Mouse (Mus musculus) inflammation-experienced regulatory T-cells, adult 6 months (primary cell): ENCODE results near the gene Gm5475. TPM values are rescaled to one million over a fixed set of nuclear protein-coding genes. Genes with fewer than 3 reads are reported as not detected.
A peak's percentile ranks its signal among the peaks of the same experiment; 100 is the strongest.

Experiments used
- ATAC-seq: one replicate; pipeline ENCODE4 v1.8.0; 2017
- polyA plus RNA-seq, 3 experiments: library from polyadenylated mRNA; unstranded; fragments of 100-300 nt; shearing (Covaris generic); gene quantifications; one replicate each; pipeline ENCODE4 v1.2.1; 2017

Gene Gm5475
- polyA plus RNA-seq, 3 experiments from 2014 or later = 0.26 to 0.49 TPM; not detected in 1

DNA sequence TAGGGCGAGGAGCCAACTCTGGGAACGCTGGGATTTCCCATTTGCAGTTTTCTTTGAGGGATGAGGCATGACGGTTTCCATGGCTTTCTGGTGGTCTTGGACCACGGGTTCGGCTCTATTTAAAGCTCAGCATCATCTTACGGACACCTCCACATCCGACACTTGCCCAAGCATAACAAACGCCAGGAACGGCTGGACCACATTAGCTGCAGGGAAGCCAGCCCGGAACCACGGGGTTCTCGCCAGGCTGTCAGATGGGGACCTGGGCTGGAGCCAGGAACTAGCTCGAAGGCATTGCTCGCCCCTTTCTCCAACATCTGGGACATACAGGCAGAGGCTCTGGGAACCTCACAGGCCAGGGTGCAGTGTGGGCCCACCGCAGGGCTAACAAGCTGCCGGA, 29.3 kb downstream of the Gm5475 start:
- no peak for ATAC-seq

DNA sequence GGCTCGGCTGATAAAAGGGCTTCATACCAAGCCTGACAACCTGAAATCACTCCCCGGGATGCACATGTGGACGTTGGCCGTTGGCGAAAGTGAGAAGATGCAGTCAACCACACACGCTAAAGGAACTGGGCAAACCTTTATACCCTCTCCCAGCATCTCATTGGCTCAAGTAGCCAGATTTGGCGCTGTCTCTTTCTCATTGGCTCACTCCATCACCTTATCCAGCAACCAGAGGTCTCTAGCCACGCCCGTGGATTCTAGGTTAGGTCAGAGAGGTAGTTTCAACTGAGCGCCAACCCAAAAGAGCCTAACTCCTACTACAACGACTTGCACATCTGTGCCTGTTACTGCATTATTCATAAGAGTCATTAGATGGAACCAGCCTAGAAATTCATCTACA, 30.5 kb downstream of the Gm5475 start:
- ATAC-seq = no peak

DNA sequence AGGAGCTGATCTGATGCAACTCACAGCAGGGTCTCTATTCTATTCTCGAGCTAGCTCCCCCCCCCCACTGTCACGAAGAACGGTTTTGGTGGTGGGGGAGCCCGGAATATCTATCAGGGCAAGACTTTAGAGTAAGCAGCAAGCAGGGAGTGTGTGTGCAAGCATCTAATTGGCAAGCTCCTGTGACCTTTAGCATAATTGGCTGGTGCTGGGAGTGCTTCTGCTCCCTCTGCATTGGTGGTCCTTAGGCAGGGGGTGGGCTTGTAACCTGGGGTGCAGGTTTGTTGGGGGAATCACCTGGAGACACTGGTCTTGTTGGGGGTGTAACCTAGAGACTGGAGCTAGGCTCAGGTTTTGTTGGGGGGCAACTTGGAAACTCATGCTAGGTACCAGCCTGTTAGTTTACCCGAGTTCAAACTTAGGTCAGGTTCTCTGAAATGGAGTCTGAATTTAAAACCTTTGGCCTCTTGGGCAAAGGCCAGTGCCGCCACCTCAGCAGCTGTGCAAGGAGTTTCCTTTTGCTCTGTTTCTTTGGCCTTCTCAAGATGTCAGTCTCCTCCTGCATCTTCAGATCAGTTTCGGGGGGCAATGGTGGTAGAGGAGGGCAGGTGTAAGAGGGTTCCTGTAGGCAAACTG, 34.5 kb downstream of the Gm5475 start:
- no peak for ATAC-seq

DNA sequence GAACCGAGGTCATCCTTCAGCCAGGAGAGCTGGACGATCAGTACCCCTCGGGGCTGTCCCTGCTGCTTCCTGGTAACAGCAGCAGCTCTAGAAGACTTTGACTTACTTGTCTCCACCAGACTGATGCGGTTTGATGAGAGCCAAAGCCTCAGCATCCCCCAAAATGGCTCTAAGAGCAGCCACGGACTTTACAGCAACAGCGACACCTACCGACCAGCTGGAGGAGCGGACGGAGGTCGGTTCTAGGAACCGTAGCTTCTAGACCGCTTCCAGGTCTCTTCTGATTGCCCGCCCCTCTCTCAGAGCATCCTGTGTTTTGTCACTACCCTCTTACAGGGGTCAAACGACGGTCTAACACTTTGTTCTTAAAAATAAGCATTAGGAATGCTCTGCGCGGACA, 35.4 kb downstream of the Gm5475 start:
- ATAC-seq = peak; percentile 87

DNA sequence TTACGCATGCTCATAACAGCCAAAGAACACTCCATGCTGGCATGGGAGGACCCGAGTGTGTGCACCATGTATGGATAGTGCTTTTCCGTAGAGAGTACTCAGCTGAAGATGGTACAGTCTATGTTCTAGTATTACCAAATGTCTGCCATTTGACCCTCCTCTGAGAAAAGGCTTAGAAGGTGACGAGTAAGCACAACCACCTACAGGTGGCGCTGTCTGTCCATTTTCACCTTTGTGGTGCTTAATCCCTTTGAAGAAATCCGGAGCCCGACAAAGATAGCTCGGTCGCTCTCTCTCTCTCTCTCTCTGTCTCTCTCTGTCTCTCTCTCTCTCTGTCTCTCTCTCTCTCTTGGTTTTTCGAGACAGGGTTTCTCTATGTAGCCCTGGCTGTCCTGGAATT, 36.1 kb downstream of the Gm5475 start:
- ATAC-seq = no peak

DNA sequence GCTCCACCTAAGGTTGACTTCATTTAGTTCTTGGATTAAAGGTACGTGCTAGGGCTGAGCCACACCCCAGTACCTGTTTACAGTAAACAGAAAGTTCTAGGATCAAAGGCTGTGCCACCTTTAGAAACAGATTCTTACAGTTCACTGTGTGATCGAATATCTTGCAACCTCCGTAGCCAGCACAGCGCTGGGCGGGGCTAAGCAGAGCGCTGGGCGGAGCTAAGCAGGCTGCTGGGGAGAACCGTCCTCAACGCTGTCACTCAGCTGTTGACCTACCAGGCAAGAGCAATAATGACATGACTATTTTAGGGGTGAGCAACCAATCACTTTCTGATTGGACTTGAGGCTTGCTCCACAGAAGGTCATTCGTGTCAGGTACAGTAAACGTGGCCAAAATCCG, 39.0 kb downstream of the Gm5475 start:
- peak; percentile 72 for ATAC-seq

DNA sequence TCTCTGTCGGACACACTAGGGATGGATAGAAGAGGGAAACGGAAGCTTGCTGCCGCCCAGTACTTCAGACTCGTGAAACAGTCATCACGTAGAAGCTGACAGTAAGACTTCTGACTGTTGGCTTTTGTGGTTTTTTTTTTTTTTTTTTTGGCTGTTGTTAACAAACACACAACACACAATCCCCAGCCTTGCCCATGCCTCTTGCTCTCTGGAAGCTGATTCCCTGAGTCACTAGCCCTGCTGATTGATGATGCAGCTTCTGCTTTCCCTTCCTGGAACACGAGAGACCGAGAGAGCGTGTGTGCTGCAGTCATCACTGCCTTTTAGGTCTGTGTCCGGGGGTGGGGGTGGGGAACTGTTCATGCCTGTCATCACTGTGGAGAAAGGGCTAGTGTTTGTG, 39.7 kb downstream of the Gm5475 start:
- no peak for ATAC-seq

DNA sequence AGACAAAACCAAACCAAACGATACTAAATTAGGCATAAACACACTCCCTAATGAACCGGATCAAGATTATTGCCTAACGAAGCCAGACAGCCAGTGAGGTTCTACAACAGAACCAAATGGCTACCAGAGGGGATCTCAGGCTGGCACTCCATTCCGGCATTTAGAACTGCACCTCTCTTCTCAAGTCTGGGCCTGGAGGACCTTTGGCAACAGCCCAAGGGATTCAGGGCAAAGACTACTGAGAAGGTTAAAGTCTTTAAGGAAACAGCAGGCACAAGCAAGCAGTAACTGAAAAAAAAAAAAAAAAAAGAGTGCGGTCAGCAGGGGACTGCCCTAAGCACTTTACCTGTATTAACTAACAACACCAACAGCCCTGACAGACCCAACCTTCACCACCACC, 40.1 kb downstream of the Gm5475 start:
- no peak for ATAC-seq

DNA sequence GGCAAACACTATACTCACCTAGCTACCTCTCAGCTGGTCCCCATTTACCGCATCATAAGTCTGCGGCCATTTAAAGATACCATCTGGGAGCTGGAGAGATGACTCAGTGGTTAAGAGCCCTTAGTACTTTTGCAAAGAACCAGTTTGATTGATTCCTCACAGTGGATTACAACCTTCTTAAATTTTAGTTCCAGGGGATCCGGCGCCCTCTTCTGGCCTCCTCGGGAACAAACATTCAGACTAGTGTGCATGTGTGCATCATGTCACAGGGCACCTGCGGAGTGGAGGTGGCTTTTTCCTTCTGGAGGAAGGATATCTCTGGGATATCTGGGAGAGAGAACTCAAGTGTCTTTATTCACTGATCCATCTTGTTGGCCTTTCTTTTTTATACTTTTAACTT, 41.8 kb downstream of the Gm5475 start:
- peak; percentile 38 for ATAC-seq

DNA sequence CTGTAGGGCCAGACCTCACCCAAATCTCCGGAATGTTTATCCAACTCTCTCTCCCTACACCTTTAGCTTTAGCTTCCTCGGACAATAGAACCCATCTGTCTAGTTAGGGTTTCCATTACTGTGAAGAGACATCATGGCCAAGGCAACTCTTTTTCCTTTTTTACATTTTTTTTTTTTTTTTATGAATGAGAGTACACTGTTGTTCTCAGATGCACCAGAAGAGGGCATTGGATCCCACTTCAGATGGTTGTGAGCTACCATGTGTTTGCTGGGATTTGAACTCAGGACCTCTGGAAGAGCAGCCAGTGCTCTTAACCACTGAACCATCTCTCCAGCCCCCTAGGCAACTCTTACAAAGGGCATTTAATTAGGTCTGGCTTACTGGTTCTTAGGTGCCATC, 43.5 kb downstream of the Gm5475 start:
- no peak for ATAC-seq

DNA sequence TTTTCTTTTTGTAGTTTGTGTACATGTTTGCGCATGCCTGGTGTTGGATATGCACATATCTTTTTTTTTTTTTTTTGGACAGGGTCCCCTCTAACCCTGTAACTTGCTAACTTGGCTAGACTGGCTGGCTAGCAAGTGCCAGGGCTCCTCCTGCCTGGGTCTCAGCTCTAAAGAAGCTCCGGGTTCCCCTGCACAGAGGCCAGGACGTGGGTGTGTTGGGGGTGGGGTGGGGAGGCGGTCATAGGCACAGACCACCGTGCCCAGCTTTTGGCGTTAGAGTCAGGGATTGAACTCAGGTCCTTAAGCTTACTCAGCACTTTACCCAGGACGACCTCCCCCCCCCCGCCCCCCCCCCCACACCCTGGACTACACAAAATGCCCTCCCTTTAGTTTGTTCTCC, 45.8 kb downstream of the Gm5475 start:
- ATAC-seq = no peak

DNA sequence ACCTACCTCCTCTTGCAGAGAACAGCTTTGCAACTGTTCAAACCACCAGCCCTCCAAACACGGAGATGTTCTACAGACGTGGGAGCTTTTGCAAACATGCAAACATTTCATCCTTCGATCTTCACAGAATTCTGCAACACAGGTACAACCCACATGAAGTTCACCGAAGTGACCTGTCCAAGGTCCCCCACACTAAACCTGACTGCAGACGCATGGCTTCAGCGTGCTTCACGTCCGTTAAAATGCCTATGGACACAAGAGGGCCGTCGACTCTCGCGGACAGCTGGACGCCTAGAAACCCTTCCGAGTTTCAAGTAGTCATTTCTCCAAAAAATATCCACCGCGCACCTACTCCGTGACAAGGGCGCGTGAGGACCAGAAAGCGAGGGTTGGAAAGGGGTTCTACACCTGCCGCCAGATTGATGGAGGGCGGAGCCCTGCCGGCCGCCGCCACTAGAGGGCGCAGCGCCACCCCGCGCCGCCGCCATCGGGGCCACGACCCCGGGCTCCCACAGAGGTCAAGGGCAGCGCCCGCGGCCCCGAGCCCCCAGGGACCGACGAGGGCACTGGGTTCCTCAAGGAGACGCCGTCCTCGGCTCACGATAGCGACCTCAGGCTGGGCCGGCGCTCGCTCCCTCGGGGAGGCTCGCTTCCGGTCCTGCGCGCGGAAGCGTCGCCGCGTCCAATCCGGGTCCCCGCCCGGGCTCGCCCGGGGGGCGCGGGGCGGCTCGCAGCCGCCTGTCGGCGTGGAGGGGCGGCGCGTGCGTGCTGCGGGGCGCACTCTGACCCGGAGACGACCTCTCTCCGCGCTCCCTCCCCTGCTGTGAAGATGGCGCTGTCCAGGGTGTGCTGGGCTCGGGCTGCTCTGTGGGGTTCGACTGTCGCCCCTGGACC, 46.6 kb downstream of the Gm5475 start, which contains the start of gene Letmd1:
TSS of gene Letmd1 (plus strand) at position 729 of the 894 bp plus-strand sequence.
- peak; percentile 94 for ATAC-seq

DNA sequence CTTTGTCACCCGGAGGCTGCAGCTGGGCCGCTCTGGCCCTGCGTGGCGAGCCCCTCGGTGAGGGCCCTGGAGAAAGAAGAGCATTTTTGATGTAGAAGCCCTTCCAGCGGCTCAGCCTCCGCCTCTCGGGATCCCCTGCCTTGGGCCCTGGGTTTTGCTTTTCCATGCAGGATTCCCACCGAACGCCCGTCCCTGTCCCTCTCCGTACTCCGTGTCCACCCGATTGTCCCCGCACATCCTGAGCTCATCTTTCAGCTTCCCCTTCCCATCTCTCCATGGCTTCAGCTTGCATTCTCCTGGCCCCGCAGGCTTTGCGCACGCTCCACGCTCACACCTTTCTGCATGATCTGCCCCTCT, 47.2 kb downstream of the Gm5475 start:
- ATAC-seq = no peak

DNA sequence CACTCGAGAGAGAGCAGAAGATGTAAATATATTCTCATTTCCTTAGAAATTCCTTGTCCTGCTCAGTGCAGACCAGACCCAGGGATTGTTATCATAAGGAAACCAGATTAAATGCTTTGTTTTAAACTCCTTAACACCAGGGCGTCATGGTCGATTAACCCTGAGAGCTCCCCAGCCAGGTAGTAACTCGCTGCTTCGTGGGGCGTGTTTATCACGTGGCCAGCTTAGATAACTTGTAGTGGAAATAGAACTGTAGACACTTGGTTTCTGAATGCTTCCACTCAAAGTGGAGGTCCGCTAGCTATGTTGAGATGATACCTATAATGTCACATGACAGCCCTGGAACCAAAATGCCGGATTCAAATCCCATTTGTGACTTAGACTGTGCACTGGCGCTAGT, 48.1 kb downstream of the Gm5475 start:
- no peak for ATAC-seq

DNA sequence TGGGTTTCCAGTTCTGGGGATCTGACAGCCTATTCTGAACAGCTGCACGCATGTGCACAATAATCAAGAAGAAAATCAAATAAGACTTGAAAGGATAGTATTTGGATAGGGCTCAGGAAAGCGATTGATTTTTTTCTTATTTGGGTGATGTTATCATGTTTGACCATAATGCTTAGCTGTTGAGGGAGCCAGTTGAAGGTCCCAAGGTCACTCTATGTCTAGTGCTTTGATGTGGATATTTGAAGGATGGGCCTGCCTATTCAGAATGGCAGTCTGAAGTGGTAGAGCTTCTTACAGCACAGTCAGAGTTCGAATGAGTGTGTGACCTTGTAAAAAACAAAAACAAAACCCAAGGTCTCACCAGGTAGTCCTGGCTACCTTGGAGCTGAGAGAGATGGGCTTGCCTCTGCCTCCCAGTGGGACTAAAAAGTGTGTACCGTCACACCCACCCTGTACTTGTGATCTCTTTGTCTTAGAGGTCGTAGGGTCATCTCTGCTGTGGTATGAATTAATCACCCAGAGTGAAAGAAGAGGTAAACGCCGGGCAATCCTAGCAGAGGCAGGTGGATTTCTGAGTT, 52.1 kb downstream of the Gm5475 start:
- no peak for ATAC-seq

Other genes starting within 250 kb of the Gm5475 start
- 10 to 100 TPM; 32.1 to 36.0 (median 33.1) TPM for gene Atf1, start 194.3 kb upstream of the Gm5475 start, polyA plus RNA-seq
- not detected for gene Tmprss12, start 141.3 kb upstream of the Gm5475 start, polyA plus RNA-seq
- 10 to 100 TPM in 1 of 3 experiments, 1 to 10 TPM in 2; 2.3 to 15.1 (median 4.4) TPM for gene Mettl7a1, start 118.0 kb upstream of the Gm5475 start, polyA plus RNA-seq
- gene Mettl7a3, start 87.2 kb upstream of the Gm5475 start, polyA plus RNA-seq = not detected
- gene Methig1, start 69.0 kb upstream of the Gm5475 start, polyA plus RNA-seq = under 1 TPM in 1 of 3 experiments, not detected in 2; 0.36 TPM
- not detected for gene Mettl7a2, start 68.9 kb upstream of the Gm5475 start, polyA plus RNA-seq
- not detected for gene Higd1c, start 57.6 kb upstream of the Gm5475 start, polyA plus RNA-seq
- 10 to 100 TPM; 20.5 to 30.5 (median 26.7) TPM for gene Slc11a2, start 2.9 kb downstream of the Gm5475 start, polyA plus RNA-seq
- 10 to 100 TPM; 24.6 to 58.8 (median 54.5) TPM for gene Letmd1, start 46.9 kb downstream of the Gm5475 start, polyA plus RNA-seq
- gene Csrnp2, start 73.3 kb downstream of the Gm5475 start, polyA plus RNA-seq = 1 to 10 TPM in 2 of 3 experiments, under 1 TPM in 1; 0.91 to 1.8 (median 1.5) TPM
- gene Tfcp2, start 129.9 kb downstream of the Gm5475 start, polyA plus RNA-seq = 1 to 10 TPM; 3.7 to 8.4 (median 5.6) TPM
- 10 to 100 TPM in 2 of 3 experiments, 1 to 10 TPM in 1; 7.4 to 19.8 (median 18.8) TPM for gene Pou6f1, start 177.8 kb downstream of the Gm5475 start, polyA plus RNA-seq
- gene Dazap2, start 193.2 kb downstream of the Gm5475 start, polyA plus RNA-seq = 100 to 1,000 TPM; 722 to 762 (median 736) TPM
- gene Smagp, start 214.8 kb downstream of the Gm5475 start, polyA plus RNA-seq = 1 to 10 TPM in 1 of 3 experiments, not detected in 2; 1.3 TPM
- gene Bin2, start 247.4 kb downstream of the Gm5475 start, polyA plus RNA-seq = 100 to 1,000 TPM; 292 to 493 (median 317) TPM